Mouse (Mus musculus) central nervous system, embryonic 14 days (tissue): ENCODE data around the gene Ly6g6d. TPM values are rescaled to one million over a fixed set of nuclear protein-coding genes. Genes with fewer than 3 reads are reported as not detected.

Source experiments
- polyA plus RNA-seq: library from polyadenylated mRNA; depleted of rRNA; stranded (reverse); fragments of >200 nt; gene quantifications from 2 replicates; pipeline ENCODE4 v1.2.3, GENCODE M21; 2012; rRNA removed

Ly6g6d gene
- polyA plus RNA-seq, 1 experiment, result 2.3 TPM

Other genes with a start within 250 kb of the Ly6g6d start
- gene Stk19, start 241.1 kb downstream of the Ly6g6d start, polyA plus RNA-seq, result 68.6 and 70.2 TPM in 2 replicates
- gene Dxo, start 241.0 kb downstream of the Ly6g6d start, polyA plus RNA-seq, result 84.5 and 86.1 TPM in 2 replicates
- 102 and 104 TPM in 2 replicates for gene Skiv2l, start 227.9 kb downstream of the Ly6g6d start, polyA plus RNA-seq
- gene Nelfe, start 227.7 kb downstream of the Ly6g6d start, polyA plus RNA-seq, result 74.4 and 75.2 TPM in 2 replicates
- 1.2 and 2.4 TPM in 2 replicates for gene Cfb, start 215.5 kb downstream of the Ly6g6d start, polyA plus RNA-seq
- 112 and 124 TPM in 2 replicates for gene Zbtb12, start 198.6 kb downstream of the Ly6g6d start, polyA plus RNA-seq
- gene Gm20547, start 196.0 kb downstream of the Ly6g6d start, polyA plus RNA-seq, result not detected in 2 replicates
- 2.2 and 3.4 TPM in 2 replicates for gene C2, start 179.8 kb downstream of the Ly6g6d start, polyA plus RNA-seq
- gene Ehmt2, start 179.6 kb downstream of the Ly6g6d start, polyA plus RNA-seq, result 310 and 337 TPM in 2 replicates
- 0.02 and 0.08 TPM in 2 replicates for gene Slc44a4, start 163.6 kb downstream of the Ly6g6d start, polyA plus RNA-seq
- 24.0 and 24.4 TPM in 2 replicates for gene Neu1, start 146.8 kb downstream of the Ly6g6d start, polyA plus RNA-seq
- gene Hspa1b, start 118.8 kb downstream of the Ly6g6d start, polyA plus RNA-seq, result 4.4 and 6.7 TPM in 2 replicates
- gene Gm20481, start 108.2 kb downstream of the Ly6g6d start, polyA plus RNA-seq, result not detected in 2 replicates
- gene Hspa1a, start 105.9 kb downstream of the Ly6g6d start, polyA plus RNA-seq, result 4.1 and 5.8 TPM in 2 replicates
- 0.29 and 0.31 TPM in 2 replicates for gene Hspa1l, start 105.4 kb downstream of the Ly6g6d start, polyA plus RNA-seq
- gene Lsm2, start 96.2 kb downstream of the Ly6g6d start, polyA plus RNA-seq, result 113 and 117 TPM in 2 replicates
- gene Vars, start 77.1 kb downstream of the Ly6g6d start, polyA plus RNA-seq, result 96.9 and 103 TPM in 2 replicates
- gene Vwa7, start 61.5 kb downstream of the Ly6g6d start, polyA plus RNA-seq, result 0.54 and 0.55 TPM in 2 replicates
- gene Sapcd1, start 50.0 kb downstream of the Ly6g6d start, polyA plus RNA-seq, result 6.1 TPM in 2 replicates
- 4.1 and 6.2 TPM in 2 replicates for gene Msh5, start 31.3 kb downstream of the Ly6g6d start, polyA plus RNA-seq
- 89.1 and 106 TPM in 2 replicates for gene Clic1, start 28.1 kb downstream of the Ly6g6d start, polyA plus RNA-seq
- 371 and 426 TPM in 2 replicates for gene Ddah2, start 19.0 kb downstream of the Ly6g6d start, polyA plus RNA-seq
- gene Ly6g6c, start 12.7 kb downstream of the Ly6g6d start, polyA plus RNA-seq, result 0.07 and 0.48 TPM in 2 replicates
- gene Mpig6b, start 11.9 kb downstream of the Ly6g6d start, polyA plus RNA-seq, result 0.22 and 0.23 TPM in 2 replicates
- 3.0 and 7.1 TPM in 2 replicates for gene Ly6g6e, start 1.2 kb downstream of the Ly6g6d start, polyA plus RNA-seq
- gene Ly6g6f, start 7.5 kb upstream of the Ly6g6d start, polyA plus RNA-seq, result 0.10 and 0.16 TPM in 2 replicates
- 93.6 and 106 TPM in 2 replicates for gene Abhd16a, start 11.2 kb upstream of the Ly6g6d start, polyA plus RNA-seq
- gene Ly6g5c, start 30.2 kb upstream of the Ly6g6d start, polyA plus RNA-seq, result not detected in 2 replicates
- gene Ly6g5b, start 37.4 kb upstream of the Ly6g6d start, polyA plus RNA-seq, result 2.9 TPM in 2 replicates
- 22.2 and 25.0 TPM in 2 replicates for gene Gpank1, start 43.4 kb upstream of the Ly6g6d start, polyA plus RNA-seq
- gene Csnk2b, start 44.0 kb upstream of the Ly6g6d start, polyA plus RNA-seq, result 218 and 221 TPM in 2 replicates
- 4.9 and 5.3 TPM in 2 replicates for gene D17H6S53E, start 48.3 kb upstream of the Ly6g6d start, polyA plus RNA-seq
- gene Apom, start 54.0 kb upstream of the Ly6g6d start, polyA plus RNA-seq, result 1.1 and 1.2 TPM in 2 replicates
- 327 and 363 TPM in 2 replicates for gene Bag6, start 57.1 kb upstream of the Ly6g6d start, polyA plus RNA-seq
- gene Prrc2a, start 86.8 kb upstream of the Ly6g6d start, polyA plus RNA-seq, result 357 and 368 TPM in 2 replicates
- gene Aif1, start 98.0 kb upstream of the Ly6g6d start, polyA plus RNA-seq, result 3.3 and 4.7 TPM in 2 replicates
- 12.8 and 13.3 TPM in 2 replicates for gene Lst1, start 110.4 kb upstream of the Ly6g6d start, polyA plus RNA-seq
- gene Ltb, start 116.4 kb upstream of the Ly6g6d start, polyA plus RNA-seq, result 0.71 and 1.3 TPM in 2 replicates
- gene Tnf, start 123.9 kb upstream of the Ly6g6d start, polyA plus RNA-seq, result 0.34 and 0.66 TPM in 2 replicates
- gene Lta, start 127.3 kb upstream of the Ly6g6d start, polyA plus RNA-seq, result 0.32 and 0.34 TPM in 2 replicates
- not detected in 2 replicates for gene Gm16181, start 142.8 kb upstream of the Ly6g6d start, polyA plus RNA-seq
- gene Atp6v1g2, start 155.6 kb upstream of the Ly6g6d start, polyA plus RNA-seq, result 68.5 and 73.3 TPM in 2 replicates
- 15.6 TPM in 2 replicates for gene Nfkbil1, start 157.7 kb upstream of the Ly6g6d start, polyA plus RNA-seq
- gene Ddx39b, start 163.7 kb upstream of the Ly6g6d start, polyA plus RNA-seq, result 959 and 1,020 TPM in 2 replicates
- 38.6 and 42.0 TPM in 2 replicates for gene H2-D1, start 184.7 kb upstream of the Ly6g6d start, polyA plus RNA-seq
- gene H2-Q1, start 242.3 kb upstream of the Ly6g6d start, polyA plus RNA-seq, result 0.09 and 0.10 TPM in 2 replicates